Mouse (Mus musculus) cerebellum, adult 11-12 months (tissue): ENCODE measurements around the gene D2hgdh.
"Not testable (repeated sequence)": the region's sequence is repeated elsewhere in the genome, so short reads cannot be mapped to it uniquely, and the experiment has no call there.

Experiments
- DNase-seq: peaks from one replicate; pipeline ENCODE4 v3.0.0; 2022

The D2hgdh gene

DNA sequence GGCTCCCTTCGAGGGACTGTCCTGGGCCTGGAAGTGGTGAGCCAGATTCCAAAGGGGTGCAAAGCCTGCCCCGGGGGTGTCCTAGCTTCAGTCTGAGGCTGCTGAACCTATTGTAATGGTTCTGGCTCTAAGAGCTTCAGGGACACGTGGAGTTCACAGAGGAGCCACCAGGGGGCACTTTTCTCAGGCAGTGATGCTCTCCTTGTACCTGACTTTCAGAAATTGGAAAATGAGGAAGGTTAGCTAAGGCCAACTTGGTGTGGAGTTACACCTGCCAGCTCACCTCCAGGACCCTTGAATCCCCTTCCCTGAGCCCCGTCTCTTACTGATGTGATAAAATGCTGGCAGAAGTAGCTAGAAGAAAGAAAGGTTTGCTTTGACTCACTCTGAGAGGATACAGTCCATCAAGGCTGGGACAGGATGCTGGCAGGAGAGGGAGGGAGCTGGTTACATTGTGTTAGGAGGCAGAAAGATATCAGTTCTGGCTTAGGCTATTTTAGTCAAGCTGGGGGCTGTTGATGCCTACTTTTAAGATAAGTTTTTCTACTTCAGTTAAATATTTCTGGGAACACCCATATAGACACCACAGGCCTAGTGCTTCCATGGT, 8.1 kb downstream of the D2hgdh start:
- DNase-seq = not testable (repeated sequence)

DNA sequence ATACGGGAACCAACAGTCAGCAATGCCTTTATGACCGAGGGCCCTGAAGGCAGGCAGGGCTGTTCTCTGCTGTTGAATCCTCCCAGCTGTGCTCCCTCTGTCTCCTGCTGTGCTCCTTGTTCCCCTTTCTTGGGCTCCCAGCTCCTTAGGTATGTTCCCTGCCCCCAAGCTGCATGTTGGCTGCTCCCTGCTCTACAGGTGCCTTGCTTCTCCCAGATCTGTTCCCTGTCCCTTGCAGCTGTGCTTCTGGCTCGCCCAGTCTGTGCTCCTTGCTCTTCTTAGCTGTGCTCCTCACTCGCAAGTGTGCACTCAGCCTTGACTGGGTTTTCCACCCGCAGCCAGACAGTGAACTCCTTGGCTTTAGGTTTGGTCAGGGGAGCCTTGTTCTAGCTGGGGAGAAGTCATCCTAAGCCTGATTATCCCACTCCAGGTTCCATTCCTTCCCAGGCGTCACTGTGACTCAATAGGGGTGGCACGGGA, 10.0 kb downstream of the D2hgdh start:
- DNase-seq = no peak

DNA sequence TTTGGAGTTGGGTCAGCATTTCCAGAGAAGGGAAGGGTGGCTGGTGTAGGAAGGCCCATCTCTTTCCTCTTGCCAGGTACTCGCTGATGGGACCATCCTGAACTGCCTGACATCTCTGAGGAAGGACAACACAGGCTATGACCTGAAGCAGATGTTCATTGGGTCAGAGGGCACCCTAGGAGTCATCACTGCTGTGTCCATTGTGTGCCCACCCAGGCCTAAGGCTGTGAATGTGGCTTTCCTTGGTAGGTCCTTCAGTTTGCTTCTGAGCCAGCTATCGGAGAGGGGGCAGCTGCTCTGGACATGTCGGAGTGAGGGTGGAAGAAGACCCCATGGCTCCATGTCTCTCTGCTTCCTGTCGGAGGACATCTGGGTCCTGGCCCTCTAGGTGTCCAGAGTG, 10.5 kb downstream of the D2hgdh start:
- DNase-seq = no peak

DNA sequence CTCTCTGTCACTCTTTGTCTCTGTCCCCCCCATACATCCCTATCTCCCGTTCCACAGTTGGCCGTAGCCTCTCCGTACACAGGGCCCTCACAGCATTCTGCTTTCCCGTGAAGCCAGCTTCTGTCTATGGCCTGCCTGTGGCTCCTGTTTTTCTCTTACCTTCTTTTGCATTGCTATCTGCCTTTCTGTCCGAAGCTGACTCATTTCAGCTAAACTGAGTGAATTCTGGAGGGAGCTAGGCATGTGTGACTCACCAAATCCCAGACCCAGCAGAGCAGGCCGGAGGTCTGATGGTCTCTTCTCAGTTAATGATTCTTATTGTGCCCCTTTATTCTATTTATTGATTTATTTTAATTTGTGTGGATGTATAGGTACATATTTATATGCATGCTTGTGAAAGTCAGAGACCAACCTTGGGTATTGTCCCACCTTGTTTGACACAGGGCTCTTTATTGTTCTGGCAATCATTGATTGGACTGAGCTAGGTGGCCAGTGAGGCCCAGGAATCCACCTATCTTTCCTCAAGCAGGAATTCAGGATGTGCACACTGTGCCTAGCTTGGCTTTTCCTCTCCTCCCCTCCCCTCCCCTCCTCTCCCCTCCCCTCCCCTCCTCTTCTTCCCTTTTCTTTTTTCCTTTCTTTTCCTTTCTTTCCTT, 11.3 kb downstream of the D2hgdh start:
- DNase-seq = no peak

DNA sequence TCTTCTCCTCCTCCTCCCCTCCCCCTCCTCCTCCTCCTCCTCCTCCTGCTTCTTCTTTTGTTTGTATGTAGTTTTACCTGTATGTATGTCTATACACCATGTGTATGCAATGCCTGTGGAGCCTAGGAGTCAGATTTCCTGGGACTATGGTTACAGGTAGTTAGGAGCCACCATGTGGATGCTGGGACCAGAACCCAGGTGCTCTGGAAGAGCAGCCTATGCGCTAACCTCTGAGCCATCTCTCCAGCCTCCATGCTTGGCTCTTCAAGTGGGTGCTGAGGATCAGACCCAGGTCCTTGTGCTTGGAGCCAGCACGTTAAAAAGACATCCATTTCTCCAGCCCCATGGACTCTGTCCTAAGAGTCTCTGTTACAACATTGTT, 11.8 kb downstream of the D2hgdh start:
- no peak for DNase-seq

DNA sequence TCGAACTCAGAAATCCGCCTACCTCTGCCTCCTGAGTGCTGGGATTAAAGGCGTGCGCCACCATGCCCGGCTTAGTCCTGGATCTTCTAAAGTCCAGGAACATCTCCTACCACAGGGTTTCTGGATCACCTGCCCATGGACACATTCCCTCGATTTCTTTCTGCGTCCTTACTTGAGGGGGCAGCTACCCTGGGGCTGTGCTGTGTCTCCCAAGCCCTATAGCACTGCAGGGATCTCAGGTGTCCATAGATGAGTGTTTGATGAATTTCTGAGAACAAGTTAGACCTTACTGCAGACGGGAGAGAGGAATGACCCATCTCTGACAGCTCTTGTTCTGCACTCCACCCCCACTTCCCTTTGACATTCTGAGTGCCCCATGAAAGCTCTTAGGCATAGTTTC, 12.6 kb downstream of the D2hgdh start:
- no peak for DNase-seq

DNA sequence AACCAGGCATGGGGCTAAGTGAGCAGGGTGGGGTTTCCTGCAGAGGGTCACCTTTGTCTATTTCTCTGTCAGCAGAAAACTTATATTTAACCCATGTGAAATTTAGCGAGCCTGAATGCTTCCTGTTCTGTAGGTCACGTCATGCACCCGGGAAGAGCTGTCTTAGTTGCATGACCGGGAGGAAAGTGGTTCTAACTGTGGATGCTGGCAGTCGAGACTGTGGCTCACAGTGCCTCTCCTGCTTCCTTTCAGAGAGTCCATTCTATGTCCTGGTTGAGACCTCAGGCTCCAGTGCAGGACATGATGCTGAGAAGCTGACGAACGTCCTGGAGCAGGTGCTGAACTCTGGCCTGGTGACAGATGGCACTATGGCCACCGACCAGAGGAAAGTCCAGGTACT, 13.9 kb downstream of the D2hgdh start:
- not testable (repeated sequence) for DNase-seq

DNA sequence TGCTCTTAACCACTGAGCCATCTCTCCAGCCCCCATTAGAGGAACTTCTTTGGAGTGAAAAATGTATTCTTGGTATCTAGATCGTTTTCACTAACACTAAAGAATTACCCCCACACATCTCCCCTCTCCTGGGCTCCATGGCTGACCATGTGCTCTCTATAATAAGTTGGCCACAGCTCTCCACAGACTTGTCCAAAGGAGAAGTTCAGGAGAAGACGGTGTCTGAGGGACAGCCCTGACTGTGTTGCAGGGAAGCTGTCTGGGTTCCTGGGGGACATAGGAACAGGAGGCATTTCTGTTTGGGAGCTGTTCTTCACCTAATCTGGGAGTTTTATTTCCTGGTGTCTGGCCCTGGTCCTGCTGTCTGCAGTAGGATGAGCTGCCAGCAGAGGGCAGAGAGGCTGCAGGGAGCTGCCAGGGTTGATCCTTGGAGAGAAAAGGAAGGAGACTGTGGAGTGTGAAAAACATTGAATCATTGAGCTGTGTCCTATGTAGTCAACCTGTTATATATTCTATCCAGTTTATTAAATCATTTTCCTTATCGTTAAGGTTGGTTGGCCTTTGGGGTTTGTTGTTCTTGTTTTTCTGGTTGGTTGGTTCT, 21.2 kb downstream of the D2hgdh start:
- not testable (repeated sequence) for DNase-seq

DNA sequence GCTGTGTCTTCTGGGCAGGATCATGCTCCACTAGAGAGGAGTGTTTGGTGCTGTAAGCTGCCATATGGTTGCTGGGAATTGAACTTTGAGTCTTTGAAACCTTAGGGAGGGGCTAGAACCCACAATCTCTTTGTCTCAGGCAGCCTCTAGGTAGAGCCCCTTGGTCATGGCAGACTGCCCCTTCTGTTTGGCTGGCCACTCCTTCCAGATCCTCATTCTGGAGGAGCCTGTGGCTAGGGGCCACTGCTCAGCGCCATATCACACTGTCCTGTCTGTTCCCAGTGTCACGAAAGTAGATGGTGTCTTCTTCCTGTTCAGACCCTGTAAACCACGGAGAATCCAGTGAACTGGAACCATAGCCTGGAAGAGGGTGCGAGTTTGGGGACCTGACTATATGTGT, 31.1 kb downstream of the D2hgdh start:
- not testable (repeated sequence) for DNase-seq

DNA sequence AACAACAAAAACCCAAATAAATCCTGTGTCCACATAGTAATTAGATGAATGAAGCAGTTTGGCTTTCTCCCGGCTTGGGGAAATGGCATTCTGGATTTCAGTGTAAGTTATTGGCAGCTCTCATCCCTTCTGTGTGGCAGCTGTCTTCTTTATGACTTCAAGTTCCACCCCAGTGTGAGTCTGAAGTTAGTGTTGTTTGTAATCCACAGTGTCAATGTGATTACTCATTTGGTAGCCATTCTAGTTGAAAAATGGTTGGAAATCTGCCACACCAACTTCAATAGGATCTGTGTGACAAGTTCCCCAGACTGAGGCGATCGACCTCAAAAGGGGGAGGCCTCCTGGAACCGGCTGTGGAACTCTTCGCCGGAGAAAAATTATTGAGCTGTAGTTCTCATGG, 32.7 kb downstream of the D2hgdh start:
- DNase-seq = no peak

DNA sequence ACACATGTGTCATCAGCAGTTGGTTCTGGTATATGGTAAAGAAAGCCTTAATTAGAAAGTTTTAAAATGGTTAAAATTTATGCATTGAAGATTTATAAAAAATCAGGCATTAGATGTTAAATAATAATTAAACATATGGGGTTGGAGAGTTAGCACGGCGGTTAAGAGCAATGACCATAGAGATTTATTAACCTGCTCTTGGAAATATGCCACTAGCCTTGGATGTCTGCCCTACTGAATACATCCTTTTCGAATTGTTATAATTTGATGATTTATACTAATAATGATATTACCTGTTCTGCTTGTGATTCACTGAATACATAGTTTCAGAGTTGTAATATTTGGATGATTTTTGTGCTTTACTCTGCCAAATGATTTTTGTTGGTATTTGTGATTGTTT, 33.3 kb downstream of the D2hgdh start:
- no peak for DNase-seq

DNA sequence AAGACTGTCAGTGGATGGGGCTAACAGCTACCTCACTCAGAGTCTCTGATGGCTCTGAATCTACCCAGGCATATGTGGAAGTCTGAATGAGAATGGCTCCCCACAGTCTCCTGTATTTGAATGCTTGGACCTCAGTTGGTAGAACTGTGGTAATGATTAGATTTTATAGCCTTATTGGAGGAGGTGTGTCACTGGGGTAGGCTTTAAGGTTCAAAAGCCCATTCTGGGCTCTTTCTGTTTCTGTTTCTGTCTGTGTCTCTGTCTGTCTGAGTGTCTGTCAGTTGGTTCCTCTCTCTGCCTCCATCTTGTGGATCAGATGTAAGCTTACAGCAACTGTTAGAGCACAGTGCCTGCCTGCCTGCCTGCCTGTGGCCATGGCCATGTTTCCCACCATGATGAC, 34.9 kb downstream of the D2hgdh start:
- DNase-seq = no peak

DNA sequence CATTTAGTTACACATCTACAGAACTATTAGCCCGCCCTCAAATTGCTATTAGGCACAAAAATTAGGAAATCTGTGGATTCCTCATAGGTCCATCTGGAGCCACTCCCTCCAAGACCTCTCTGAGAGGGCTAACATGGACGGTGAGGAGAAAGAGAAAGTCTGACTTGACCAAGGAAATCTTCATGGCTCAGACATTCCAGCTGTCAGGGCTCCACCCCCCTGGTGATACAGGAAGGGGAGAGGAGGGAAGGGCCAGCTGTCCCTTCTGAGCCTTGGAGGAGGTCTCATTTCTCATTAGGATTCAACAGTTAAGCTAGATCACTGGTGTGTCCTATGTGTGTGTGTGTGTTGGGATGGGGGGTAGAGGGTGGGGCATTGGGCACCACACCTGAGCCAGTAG, 36.3 kb downstream of the D2hgdh start, which contains the start of gene Gal3st2:
Gene Gal3st2 (plus strand): TSS at position 259 of the 400 bp plus-strand sequence.
- not testable (repeated sequence) for DNase-seq

DNA sequence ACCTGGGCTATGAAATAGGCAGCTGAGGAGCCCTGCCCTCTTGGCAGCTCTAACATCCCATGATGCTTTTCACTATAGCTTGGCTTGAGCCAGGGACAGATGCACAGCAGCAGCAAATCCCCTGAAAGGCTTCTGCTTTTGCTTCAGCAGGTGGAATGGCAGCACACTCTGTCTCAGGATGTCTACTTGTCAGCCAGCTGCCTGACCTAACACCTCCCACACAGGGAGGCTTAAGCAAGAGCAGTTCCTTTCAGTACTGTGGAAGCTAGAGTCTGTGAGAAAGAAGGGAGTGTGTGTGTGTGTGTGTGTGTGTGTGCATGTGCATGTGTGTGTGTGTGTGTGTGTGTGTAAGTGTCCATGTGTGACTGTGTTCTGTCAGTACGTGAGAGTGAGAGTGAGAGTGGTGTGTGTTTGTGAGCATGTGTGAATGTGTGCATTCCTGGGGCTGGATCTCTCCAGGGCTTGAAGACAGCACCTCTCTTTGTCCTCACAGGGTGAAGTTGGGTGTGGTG, 46.9 kb downstream of the D2hgdh start:
- not testable (repeated sequence) for DNase-seq

DNA sequence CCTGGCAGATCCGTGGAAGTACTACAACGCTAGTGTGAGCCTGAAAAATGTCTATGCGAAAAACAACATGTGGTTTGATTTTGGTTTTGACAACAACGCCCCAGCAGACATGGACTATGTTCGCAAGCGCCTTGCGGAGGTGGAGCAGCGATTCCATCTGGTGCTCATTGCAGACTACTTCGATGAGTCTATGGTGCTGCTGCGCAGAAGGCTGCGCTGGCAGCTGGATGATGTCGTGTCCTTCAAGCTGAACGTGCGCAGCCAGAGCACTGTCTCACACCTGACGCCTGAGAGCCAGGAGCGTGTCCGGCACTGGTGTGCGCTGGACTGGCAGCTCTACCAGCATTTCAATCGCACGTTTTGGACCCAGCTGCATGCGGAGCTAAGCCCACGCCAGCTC, 49.7 kb downstream of the D2hgdh start:
- DNase-seq = not testable (repeated sequence)

DNA sequence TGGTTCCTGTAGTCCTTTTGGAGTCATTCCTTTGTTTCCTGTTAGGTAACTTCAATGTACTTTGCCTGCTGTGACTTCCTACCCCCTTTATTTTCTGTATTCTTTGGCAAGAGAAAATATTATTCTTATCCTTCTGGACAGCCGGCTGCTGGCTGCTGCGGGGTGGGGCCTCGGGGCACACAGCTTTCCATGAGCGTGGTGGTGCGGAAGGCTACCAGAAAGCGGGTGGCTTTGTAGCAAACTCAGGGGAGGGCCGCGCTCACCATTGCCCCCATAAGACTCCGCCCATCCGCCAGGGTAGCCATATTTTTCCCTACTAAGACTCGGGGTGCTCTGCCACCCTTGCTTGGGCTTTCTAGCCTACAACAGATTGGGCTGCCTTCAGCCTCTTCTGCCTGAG, 57.1 kb downstream of the D2hgdh start:
- not testable (repeated sequence) for DNase-seq

DNA sequence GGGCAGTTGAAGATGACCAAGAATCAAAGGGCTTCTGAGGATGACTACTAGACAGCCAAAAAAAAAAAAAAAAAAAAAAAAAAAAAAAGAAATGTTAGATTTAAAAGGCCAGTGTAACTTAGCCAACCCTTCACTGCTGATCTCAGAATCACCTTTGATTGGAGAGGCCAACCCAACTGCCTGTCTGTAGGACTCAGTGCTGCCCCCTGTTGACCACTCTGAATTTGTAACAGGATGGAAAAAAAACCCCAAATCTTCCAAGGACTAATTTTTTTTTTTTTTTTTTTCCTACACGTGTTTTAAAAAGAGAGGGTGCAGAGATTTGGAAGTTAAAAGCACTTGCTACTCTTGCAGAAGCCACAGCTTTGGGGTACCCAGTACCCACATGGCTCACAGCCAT, 66.2 kb downstream of the D2hgdh start:
- DNase-seq = not testable (repeated sequence)

DNA sequence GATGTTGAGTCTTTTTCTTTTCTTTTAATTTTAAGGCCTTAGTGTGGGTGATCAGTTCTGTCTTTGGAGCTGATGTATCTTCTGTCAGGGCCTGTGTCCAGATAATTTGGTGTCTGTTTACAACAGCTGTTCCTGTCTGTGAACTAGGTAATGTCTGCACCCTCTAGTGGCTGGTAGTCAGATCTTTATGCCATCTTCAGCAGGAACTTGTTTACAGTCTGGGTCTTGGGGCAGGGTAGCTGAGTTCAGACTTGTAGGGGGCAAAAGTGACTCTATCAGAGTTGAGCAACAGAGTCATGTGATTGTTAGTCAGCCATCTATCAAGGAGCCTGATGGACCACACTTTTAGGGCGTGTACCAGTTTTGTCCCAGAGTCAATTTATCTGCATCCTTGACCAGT, 72.7 kb downstream of the D2hgdh start:
- DNase-seq = not testable (repeated sequence)

DNA sequence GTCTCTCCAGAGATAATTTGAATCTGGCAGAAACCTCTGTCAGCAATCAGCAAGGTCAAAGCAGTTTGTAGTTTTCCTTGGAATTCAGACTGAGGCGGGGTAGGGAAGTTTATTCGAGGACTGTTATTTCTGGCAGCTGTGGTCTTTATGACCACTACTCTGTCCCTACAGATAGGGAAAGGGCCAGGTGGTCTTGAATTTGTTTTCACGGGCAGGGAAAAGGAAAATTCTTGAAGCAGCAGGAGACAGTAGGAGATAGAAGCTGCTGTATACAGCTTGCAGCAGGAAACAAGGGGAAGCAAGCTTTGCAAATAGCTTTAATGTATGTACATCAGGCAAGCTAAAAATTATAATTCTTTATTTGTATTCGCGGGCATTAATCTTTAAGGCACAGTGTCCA, 76.6 kb downstream of the D2hgdh start:
- not testable (repeated sequence) for DNase-seq
